Mouse (Mus musculus): Measurements from ENCODE around the gene Sept1.

DNA sequence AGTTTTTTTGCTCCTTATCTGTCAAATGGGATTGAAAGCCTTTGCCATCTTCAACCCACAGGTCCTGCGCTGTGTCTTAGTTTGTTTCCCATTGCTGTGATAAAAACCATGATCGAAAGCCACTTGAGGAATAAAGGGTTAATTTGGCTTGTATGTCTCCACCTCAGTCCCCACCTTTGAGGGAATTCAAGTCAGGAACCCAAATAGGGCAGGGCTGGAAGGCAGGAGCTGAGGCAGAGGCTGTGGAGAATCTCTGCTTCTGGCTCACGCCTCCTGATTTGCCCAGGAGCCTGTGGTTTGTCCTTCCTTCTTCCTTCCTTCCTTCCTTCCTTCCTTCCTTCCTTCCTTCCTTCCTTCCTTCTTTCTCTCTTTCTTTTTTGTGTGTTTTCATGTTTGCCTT is 9.8 kb downstream of the Sept1 start:
- TF ChIP-seq ZC3H11A (IDR thresholded peaks at IDR 0.05; ENCODE audit: borderline replicate concordance, low read depth, low read length), result no peak
- TF ChIP-seq MAFK (IDR thresholded peaks at IDR 0.05; ENCODE audit: insufficient read depth, low read depth, low read length), result no peak
- TF ChIP-seq ZNF384 (IDR thresholded peaks at IDR 0.05; ENCODE audit: low read depth, low read length), result no peak
